Mouse (Mus musculus): ENCODE measurements around the gene Kat6b. TPM values are rescaled to one million over a fixed set of nuclear protein-coding genes. Genes with fewer than 3 reads are reported as not detected.

Gene Kat6b
- polyA plus RNA-seq, 1 experiment from 2014 or later: 12.7 TPM

GRCm38 (mm10) chr14:21695020-21695419 is 213.8 kb downstream of the Kat6b start:
- no peak overlapping the region for H3K4me2 ChIP-seq (ENCODE audit: low read depth)
- no peak for DNase-seq (ENCODE audit: low spot score)
- H3K4me1 ChIP-seq (ENCODE audit: control insufficient read depth, insufficient read depth, low read length): no peaks in the 10 kb centered on the region
- H3K4me3 ChIP-seq (ENCODE audit: low read depth, low read length): no peak overlapping the region
- no peaks in the 10 kb centered on the region for H3K36me3 ChIP-seq (ENCODE audit: control insufficient read depth, insufficient read depth, low read length)
- WGBS: 84% methylated on average over 6 of the region's 6 CpGs
- H3K27ac ChIP-seq (ENCODE audit: low read depth, low read length): no peak overlapping the region
- H3K27me3 ChIP-seq (ENCODE audit: control insufficient read depth, insufficient read depth, low read length): no peaks in the 10 kb centered on the region
- H3K9ac ChIP-seq (ENCODE audit: low read length): no peak overlapping the region
- H3K9me3 ChIP-seq (ENCODE audit: control insufficient read depth, low read length): no peaks in the 10 kb centered on the region
- ATAC-seq (ENCODE audit: insufficient read depth, low FRiP score, low TSS enrichment): no peak

GRCm38 (mm10) chr14:21696186-21696830 is 215.1 kb downstream of the Kat6b start:
- H3K4me3 ChIP-seq (ENCODE audit: low read depth, low read length): no peak overlapping the region
- no peak for ATAC-seq (ENCODE audit: insufficient read depth, low FRiP score, low TSS enrichment)
- WGBS: 83% methylated on average over 7 of the region's 7 CpGs
- H3K27me3 ChIP-seq (ENCODE audit: control insufficient read depth, insufficient read depth, low read length): no peaks in the 10 kb centered on the region
- H3K27ac ChIP-seq (ENCODE audit: low read depth, low read length): no peak overlapping the region
- H3K4me2 ChIP-seq (ENCODE audit: low read depth): no peak overlapping the region
- no peaks in the 10 kb centered on the region for H3K4me1 ChIP-seq (ENCODE audit: control insufficient read depth, insufficient read depth, low read length)
- no peak overlapping the region for H3K9ac ChIP-seq (ENCODE audit: low read length)
- no peaks in the 10 kb centered on the region for H3K9me3 ChIP-seq (ENCODE audit: control insufficient read depth, low read length)
- no peak for DNase-seq (ENCODE audit: low spot score)
- no peaks in the 10 kb centered on the region for H3K36me3 ChIP-seq (ENCODE audit: control insufficient read depth, insufficient read depth, low read length)

GRCm38 (mm10) chr14:21702691-21703090 is 221.5 kb downstream of the Kat6b start:
- no peak for ATAC-seq (ENCODE audit: insufficient read depth, low FRiP score, low TSS enrichment)
- H3K4me2 ChIP-seq (ENCODE audit: low read depth): no peak overlapping the region
- H3K27ac ChIP-seq (ENCODE audit: low read depth, low read length): no peak overlapping the region
- no peak overlapping the region for H3K9ac ChIP-seq (ENCODE audit: low read length)
- H3K36me3 ChIP-seq (ENCODE audit: control insufficient read depth, insufficient read depth, low read length): no peaks in the 10 kb centered on the region
- DNase-seq (ENCODE audit: low spot score): no peak
- H3K27me3 ChIP-seq (ENCODE audit: control insufficient read depth, insufficient read depth, low read length): no peaks in the 10 kb centered on the region
- H3K9me3 ChIP-seq (ENCODE audit: control insufficient read depth, low read length): no peaks in the 10 kb centered on the region
- H3K4me3 ChIP-seq (ENCODE audit: low read depth, low read length): no peak overlapping the region
- H3K4me1 ChIP-seq (ENCODE audit: control insufficient read depth, insufficient read depth, low read length): no peaks in the 10 kb centered on the region
- WGBS: 89% methylated on average over 8 of the region's 8 CpGs

GRCm38 (mm10) chr14:21703255-21703654 is 222.0 kb downstream of the Kat6b start:
- H3K36me3 ChIP-seq (ENCODE audit: control insufficient read depth, insufficient read depth, low read length): no peaks in the 10 kb centered on the region
- no peaks in the 10 kb centered on the region for H3K27me3 ChIP-seq (ENCODE audit: control insufficient read depth, insufficient read depth, low read length)
- no peak overlapping the region for H3K4me3 ChIP-seq (ENCODE audit: low read depth, low read length)
- no peak for ATAC-seq (ENCODE audit: insufficient read depth, low FRiP score, low TSS enrichment)
- no peaks in the 10 kb centered on the region for H3K9me3 ChIP-seq (ENCODE audit: control insufficient read depth, low read length)
- DNase-seq (ENCODE audit: low spot score): no peak
- 86% methylated on average over 5 of the region's 5 CpGs for WGBS
- H3K4me1 ChIP-seq (ENCODE audit: control insufficient read depth, insufficient read depth, low read length): no peaks in the 10 kb centered on the region
- H3K9ac ChIP-seq (ENCODE audit: low read length): no peak overlapping the region
- H3K27ac ChIP-seq (ENCODE audit: low read depth, low read length): no peak overlapping the region
- no peak overlapping the region for H3K4me2 ChIP-seq (ENCODE audit: low read depth)

- no peak overlapping the region for H3K4me2 ChIP-seq (ENCODE audit: low read depth)
- no peak overlapping the region for H3K27ac ChIP-seq (ENCODE audit: low read depth, low read length)
- no peak overlapping the region for H3K9ac ChIP-seq (ENCODE audit: low read length)
- H3K36me3 ChIP-seq (ENCODE audit: control insufficient read depth, insufficient read depth, low read length): no peaks in the 10 kb centered on the region
- H3K9me3 ChIP-seq (ENCODE audit: control insufficient read depth, low read length): no peaks in the 10 kb centered on the region
- ATAC-seq (ENCODE audit: insufficient read depth, low FRiP score, low TSS enrichment) (no peak), DNase-seq (ENCODE audit: low spot score) (no peak)
- no peaks in the 10 kb centered on the region for H3K4me1 ChIP-seq (ENCODE audit: control insufficient read depth, insufficient read depth, low read length)
- H3K4me3 ChIP-seq (ENCODE audit: low read depth, low read length): no peak overlapping the region
- no peaks in the 10 kb centered on the region for H3K27me3 ChIP-seq (ENCODE audit: control insufficient read depth, insufficient read depth, low read length)
- WGBS: 88% methylated on average over 2 of the region's 2 CpGs
Observed at GRCm38 (mm10) chr14:21705462-21705861, 224.2 kb downstream of the Kat6b start.

GRCm38 (mm10) chr14:21706759-21707571 is 225.7 kb downstream of the Kat6b start:
- Histone ChIP-seq H3K27me3 (ENCODE audit: control insufficient read depth, insufficient read depth, low read length) (no peaks in the 10 kb centered on the region), H3K4me3 (ENCODE audit: low read depth, low read length) (no peak overlapping the region), H3K9ac (ENCODE audit: low read length) (no peak overlapping the region), H3K27ac (ENCODE audit: low read depth, low read length) (no peak overlapping the region), H3K9me3 (ENCODE audit: control insufficient read depth, low read length) (no peaks in the 10 kb centered on the region), H3K36me3 (ENCODE audit: control insufficient read depth, insufficient read depth, low read length) (no peaks in the 10 kb centered on the region), H3K4me2 (ENCODE audit: low read depth) (no peak overlapping the region), H3K4me1 (ENCODE audit: control insufficient read depth, insufficient read depth, low read length) (no peaks in the 10 kb centered on the region)
- DNase-seq (ENCODE audit: low spot score): no peak
- 73% methylated on average over 12 of the region's 12 CpGs for WGBS
- no peak for ATAC-seq (ENCODE audit: insufficient read depth, low FRiP score, low TSS enrichment)

- no peaks in the 10 kb centered on the region for H3K36me3 ChIP-seq (ENCODE audit: control insufficient read depth, insufficient read depth, low read length)
- H3K27me3 ChIP-seq (ENCODE audit: control insufficient read depth, insufficient read depth, low read length): no peaks in the 10 kb centered on the region
- H3K9ac ChIP-seq (ENCODE audit: low read length): no peak overlapping the region
- no peak overlapping the region for H3K27ac ChIP-seq (ENCODE audit: low read depth, low read length)
- no peak overlapping the region for H3K4me2 ChIP-seq (ENCODE audit: low read depth)
- ATAC-seq (ENCODE audit: insufficient read depth, low FRiP score, low TSS enrichment) (no peak), DNase-seq (ENCODE audit: low spot score) (no peak)
- H3K4me1 ChIP-seq (ENCODE audit: control insufficient read depth, insufficient read depth, low read length): no peaks in the 10 kb centered on the region
- no peaks in the 10 kb centered on the region for H3K9me3 ChIP-seq (ENCODE audit: control insufficient read depth, low read length)
- no peak overlapping the region for H3K4me3 ChIP-seq (ENCODE audit: low read depth, low read length)
- 72% methylated on average over 2 of the region's 2 CpGs for WGBS
Observed at GRCm38 (mm10) chr14:21709545-21709944, 228.3 kb downstream of the Kat6b start.

- Histone ChIP-seq H3K27me3 (ENCODE audit: control insufficient read depth, insufficient read depth, low read length) (no peaks in the 10 kb centered on the region), H3K4me2 (ENCODE audit: low read depth) (no peak overlapping the region), H3K4me1 (ENCODE audit: control insufficient read depth, insufficient read depth, low read length) (no peaks in the 10 kb centered on the region), H3K9me3 (ENCODE audit: control insufficient read depth, low read length) (no peaks in the 10 kb centered on the region), H3K9ac (ENCODE audit: low read length) (no peak overlapping the region), H3K27ac (ENCODE audit: low read depth, low read length) (no peak overlapping the region), H3K4me3 (ENCODE audit: low read depth, low read length) (no peak overlapping the region), H3K36me3 (ENCODE audit: control insufficient read depth, insufficient read depth, low read length) (no peaks in the 10 kb centered on the region)
- ATAC-seq (ENCODE audit: insufficient read depth, low FRiP score, low TSS enrichment) (no peak), DNase-seq (ENCODE audit: low spot score) (no peak)
- 86% methylated on average over 2 of the region's 2 CpGs for WGBS
Observed at GRCm38 (mm10) chr14:21711231-21711630, 230.0 kb downstream of the Kat6b start.

GRCm38 (mm10) chr14:21714486-21714885 is 233.3 kb downstream of the Kat6b start, which contains the start of gene Dupd1:
Gene Dupd1 (minus strand): TSS chr14:21714576.
- Histone ChIP-seq H3K4me2 (ENCODE audit: low read depth) (no peak within 1 kb of the TSS), H3K27me3 (ENCODE audit: control insufficient read depth, insufficient read depth, low read length) (no peaks in the 10 kb centered on the region), H3K9ac (ENCODE audit: low read length) (no peak within 1 kb of the TSS), H3K27ac (ENCODE audit: low read depth, low read length) (no peak within 1 kb of the TSS), H3K9me3 (ENCODE audit: control insufficient read depth, low read length) (no peaks in the 10 kb centered on the region), H3K4me1 (ENCODE audit: control insufficient read depth, insufficient read depth, low read length) (no peaks in the 10 kb centered on the region), H3K4me3 (ENCODE audit: low read depth, low read length) (no peak within 1 kb of the TSS), H3K36me3 (ENCODE audit: control insufficient read depth, insufficient read depth, low read length) (no peaks in the 10 kb centered on the region)
- no peak for DNase-seq (ENCODE audit: low spot score)
- no peak for ATAC-seq (ENCODE audit: insufficient read depth, low FRiP score, low TSS enrichment)
- 64% methylated on average over 5 of the region's 5 CpGs for WGBS

Data from neural tube, embryonic 11.5 days (tissue).